Mouse (Mus musculus) E14TG2a.4 (cell line): ENCODE results near the gene Galns.

Experiments
- H3K27me3 ChIP-seq: 2 replicates; pipeline ENCODE4 v1.6.1; 2014; ENCODE audit warnings: low read length, control low read depth; ENCODE audit not compliant: insufficient read depth
- H3K36me3 ChIP-seq: 2 replicates; pipeline ENCODE4 v1.6.1; 2014; ENCODE audit warnings: low read length, control low read depth; ENCODE audit not compliant: insufficient read depth
- H3K4me1 ChIP-seq: replicated peaks from 2 replicates; pipeline ENCODE4 v1.6.1; 2014; ENCODE audit warnings: low read depth, low read length, control low read depth
- H3K4me3 ChIP-seq: replicated peaks from 2 replicates; pipeline ENCODE4 v1.5.1; 2014; ENCODE audit warnings: mild to moderate bottlenecking, low read length
- H3K9me3 ChIP-seq: 2 replicates; pipeline ENCODE4 v1.6.1; 2014; ENCODE audit warnings: low read length, control low read depth
- CTCF ChIP-seq: conservative IDR thresholded peaks from 2 replicates; pipeline ENCODE4 v1.5.1; 2014; ENCODE audit warnings: low read length
- NANOG ChIP-seq: IDR thresholded peaks from 2 replicates; pipeline ENCODE4 v1.6.1; 2014; ENCODE audit warnings: borderline replicate concordance, low read length, mixed read lengths
- POU5F1 ChIP-seq: IDR thresholded peaks from 2 replicates; pipeline ENCODE4 v1.6.1; 2014; ENCODE audit warnings: low read length, borderline replicate concordance

Gene Galns

DNA sequence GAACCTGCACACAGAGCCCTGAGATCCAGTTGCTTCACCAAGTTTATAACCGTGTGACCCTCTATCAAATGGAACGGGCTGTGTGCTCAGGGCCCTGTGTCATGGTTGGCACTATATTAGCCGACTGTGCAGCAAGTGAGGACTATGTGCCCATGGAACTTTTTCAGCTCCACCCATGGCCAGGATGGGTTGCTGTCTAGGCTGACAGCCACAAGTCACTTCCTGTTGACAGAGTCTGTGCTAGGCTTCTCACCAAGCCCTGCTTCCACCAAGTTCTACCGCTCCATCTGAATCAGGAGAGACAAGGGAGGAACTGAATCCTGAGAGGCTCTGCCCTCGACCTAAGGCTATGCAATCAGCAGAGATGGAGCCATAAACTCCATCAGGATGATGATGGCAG lies 50.1 kb downstream of the Galns start:
- Histone ChIP-seq H3K36me3 (no peaks in the 10 kb centered on the region), H3K4me1 (peaks cover 63% of the 10 kb centered on the region), H3K27me3 (no peaks in the 10 kb centered on the region), H3K9me3 (no peaks in the 10 kb centered on the region), H3K4me3 (no peak overlapping the region)
- TF ChIP-seq POU5F1 (no peak), CTCF (no peak), NANOG (no peak)

- Histone ChIP-seq H3K4me1 (peaks cover 59% of the 10 kb centered on the region), H3K36me3 (no peaks in the 10 kb centered on the region), H3K9me3 (no peaks in the 10 kb centered on the region), H3K27me3 (no peaks in the 10 kb centered on the region), H3K4me3 (peak overlapping the region; percentile 39; the same call in 1 of the 2 replicates)
- no peak; the same call in 1 of the 2 replicates for TF ChIP-seq CTCF
- no peak for TF ChIP-seq NANOG
- TF ChIP-seq POU5F1, result no peak
Observed at GRCm38 (mm10) chr8:122558671-122559349, 52.5 kb downstream of the Galns start.

GRCm38 (mm10) chr8:122557248-122558038 lies 53.8 kb downstream of the Galns start:
- Histone ChIP-seq H3K9me3 (no peaks in the 10 kb centered on the region), H3K27me3 (no peaks in the 10 kb centered on the region), H3K4me1 (peaks cover 70% of the 10 kb centered on the region), H3K4me3 (peak overlapping the region; percentile 80), H3K36me3 (no peaks in the 10 kb centered on the region)
- no peak for TF ChIP-seq CTCF
- no peak for TF ChIP-seq NANOG
- no peak for TF ChIP-seq POU5F1

- Histone ChIP-seq H3K27me3 (no peaks in the 10 kb centered on the region), H3K4me1 (peaks cover 75% of the 10 kb centered on the region), H3K36me3 (no peaks in the 10 kb centered on the region), H3K4me3 (peak overlapping the region; percentile 80), H3K9me3 (no peaks in the 10 kb centered on the region)
- TF ChIP-seq POU5F1 (no peak), NANOG (no peak), CTCF (no peak)
Observed at GRCm38 (mm10) chr8:122556030-122557009, 54.9 kb downstream of the Galns start.

- Histone ChIP-seq H3K9me3 (no peaks in the 10 kb centered on the region), H3K4me3 (no peak overlapping the region), H3K36me3 (no peaks in the 10 kb centered on the region), H3K4me1 (peaks cover 68% of the 10 kb centered on the region), H3K27me3 (peaks cover 3% of the 10 kb centered on the region; the same call in 1 of the 2 replicates)
- no peak for TF ChIP-seq CTCF
- TF ChIP-seq POU5F1, result no peak
- TF ChIP-seq NANOG, result no peak
Observed at GRCm38 (mm10) chr8:122554786-122555185, 56.5 kb downstream of the Galns start.

DNA sequence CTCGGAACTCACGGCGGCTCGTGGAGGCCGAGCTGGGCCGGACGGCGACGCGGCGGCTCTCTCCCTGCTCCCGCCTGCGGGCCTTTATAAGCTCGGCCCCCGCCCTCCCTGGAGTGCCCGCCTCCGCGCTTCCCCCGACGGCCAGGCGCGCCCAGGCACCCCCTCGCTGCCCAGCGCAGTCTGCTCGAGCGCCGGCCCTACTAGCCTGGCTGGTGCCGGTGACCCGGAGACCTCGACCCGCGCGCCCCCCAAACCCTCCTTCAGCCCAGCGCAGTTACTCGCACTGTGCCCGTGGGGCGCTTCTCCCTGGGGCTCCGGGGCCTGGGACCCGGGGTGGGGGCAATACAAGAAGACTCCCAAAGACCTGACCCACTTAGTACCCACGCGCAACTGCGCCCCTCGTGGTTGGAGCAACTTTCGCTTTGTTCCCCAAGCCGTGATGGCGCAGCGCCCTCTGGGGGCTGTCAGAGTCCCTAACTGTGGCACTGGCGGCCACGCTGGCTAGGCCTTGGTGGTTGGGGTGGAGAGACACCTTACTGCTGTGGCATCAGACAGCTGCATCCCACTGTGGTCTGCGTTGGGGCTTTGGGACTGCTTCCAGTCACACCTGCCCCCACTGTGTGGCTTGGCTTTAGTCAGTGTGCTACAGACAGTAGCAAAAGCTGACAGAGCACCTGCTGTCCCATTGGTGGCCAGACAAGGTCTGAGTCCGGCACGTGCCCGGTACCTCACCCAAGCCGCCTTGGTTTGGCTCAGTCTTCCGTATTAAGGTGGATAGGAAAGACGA lies 59.8 kb downstream of the Galns start, which contains the start of gene Piezo1:
Gene Piezo1, minus strand, starts transcription at position 65 of the 787 bp plus-strand sequence.
- H3K36me3 ChIP-seq, result peaks cover 25% of the 10 kb centered on the region
- peaks cover 76% of the 10 kb centered on the region for H3K4me1 ChIP-seq
- H3K4me3 ChIP-seq, result peak within 1 kb of the TSS; percentile 88
- no peaks in the 10 kb centered on the region for H3K9me3 ChIP-seq
- TF ChIP-seq NANOG, result no peak
- peak; percentile 92 for TF ChIP-seq CTCF
- H3K27me3 ChIP-seq, result peaks cover 3% of the 10 kb centered on the region; the same call in 1 of the 2 replicates

DNA sequence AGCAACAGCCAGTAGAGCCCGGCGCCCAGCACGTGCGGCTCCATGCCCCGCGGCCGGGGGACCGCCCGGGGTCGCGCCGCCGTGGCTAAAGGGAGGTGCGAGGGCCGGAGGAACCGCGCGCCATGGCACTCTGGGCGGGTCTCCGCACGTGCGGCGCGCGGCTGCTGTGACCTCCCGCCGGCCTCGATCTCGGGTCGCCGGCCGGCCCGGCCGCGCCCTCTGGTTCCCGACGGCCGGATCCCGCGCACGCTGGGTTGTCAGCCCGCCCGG lies 60.3 kb downstream of the Galns start:
- H3K4me3 ChIP-seq, result peak overlapping the region; percentile 88
- H3K36me3 ChIP-seq, result peaks cover 27% of the 10 kb centered on the region
- no peaks in the 10 kb centered on the region for H3K9me3 ChIP-seq
- H3K27me3 ChIP-seq, result peaks cover 3% of the 10 kb centered on the region; the same call in 1 of the 2 replicates
- TF ChIP-seq CTCF, result no peak
- no peak for TF ChIP-seq POU5F1
- TF ChIP-seq NANOG, result no peak
- peaks cover 76% of the 10 kb centered on the region for H3K4me1 ChIP-seq
